Comparison of ENCODE assay signal across 13 mouse cellular contexts in the genomic region with DNA sequence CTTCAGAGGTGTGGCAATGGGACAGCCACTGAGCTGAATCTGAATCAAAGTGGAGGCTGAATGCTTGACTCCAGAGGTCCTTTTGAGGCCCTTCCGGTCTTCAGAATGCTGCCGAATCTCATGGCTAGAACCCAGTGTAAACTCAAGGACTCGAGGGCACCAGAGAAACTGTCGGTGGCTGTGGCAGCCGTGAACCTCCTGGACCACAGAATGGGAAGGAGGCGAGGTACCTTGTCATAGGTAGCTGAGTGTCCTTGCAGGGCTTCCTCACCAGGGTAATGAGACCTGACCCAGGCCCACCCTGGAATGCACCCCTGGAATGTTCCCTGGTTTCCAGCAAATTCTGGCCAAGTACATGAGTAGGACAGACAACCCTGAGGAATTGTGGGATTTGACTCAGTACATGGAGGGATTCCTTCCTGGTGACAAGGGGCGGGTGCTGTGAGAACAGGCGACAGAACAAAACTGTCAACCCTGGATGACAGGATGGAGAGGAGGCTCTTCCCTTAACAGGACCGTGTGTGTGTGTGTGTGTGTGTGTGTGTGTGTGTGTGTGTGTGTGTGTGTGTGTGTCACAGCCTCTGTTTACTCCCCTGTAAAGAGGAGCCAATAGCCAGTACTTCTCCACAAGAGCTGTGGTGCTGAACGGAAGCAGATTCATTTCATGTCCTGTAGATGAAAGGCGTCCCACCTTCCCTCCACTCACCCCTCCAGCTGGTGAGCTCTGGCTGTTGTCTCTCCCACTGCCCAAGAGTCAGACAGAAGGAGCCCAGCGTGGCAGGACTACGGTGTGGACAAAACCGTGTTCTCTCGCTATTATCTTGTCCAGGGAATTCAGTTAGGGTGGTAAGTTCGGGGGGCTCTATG. TPM values are rescaled to one million over a fixed set of nuclear protein-coding genes. Genes with fewer than 3 reads are reported as not detected.
A peak's percentile ranks its signal among the peaks of the same experiment; 100 is the strongest.
DNase-seq lines count a peak whose midpoint lies in the region; ATAC-seq and TF ChIP-seq lines count a peak whose summit lies in the region.
"Had no signal": no experiment of that assay in that cellular context is flagged by ENCODE, and none has a peak within 500 bp of the region (broad histone marks: within the 10 kb centered on the region; RNA-seq: fewer than 3 reads in every experiment).

No protein-coding gene starts in this region.

- no peak overlapping the region for H3K4me3 ChIP-seq in forebrain, embryonic 12.5 days (replicated peaks)
- H3K4me3 ChIP-seq in forebrain, postnatal 0 days (ENCODE audit: low read depth, low read length), result no peak overlapping the region
- H3K4me3 ChIP-seq: neural tube, embryonic 12.5 days had no signal

- H3K27ac ChIP-seq in forebrain, embryonic 12.5 days, result 0 out of 2 replicates have a peak overlapping the region, but pooled peaks have one; percentile 38
- H3K27ac ChIP-seq in forebrain, postnatal 0 days (ENCODE audit: low read depth, low read length), result no peak overlapping the region
- H3K27ac ChIP-seq: hindbrain, postnatal 0 days; neural tube, embryonic 12.5 days had no signal

- peaks cover 34% of the 10 kb centered on the region for H3K27me3 ChIP-seq in forebrain, embryonic 12.5 days
- H3K27me3 ChIP-seq in forebrain, postnatal 0 days (ENCODE audit: insufficient read depth, low read length), result peaks cover 4% of the 10 kb centered on the region; the same call in 1 of the 2 replicates

- no peak for DNase-seq in forebrain, postnatal 0 days
- DNase-seq in kidney, postnatal 14 days, result peak; percentile 33
- no peak for DNase-seq in kidney, postnatal 4 days
- peak; percentile 21 for DNase-seq in urinary bladder, adult 2 months (ENCODE audit: low spot score)
- no peak for DNase-seq in urinary bladder, postnatal 10 days (ENCODE audit: low spot score)
- no peak for DNase-seq in ovary, postnatal 10 days (ENCODE audit: low spot score)

- no peak overlapping the region for H3K9ac ChIP-seq in forebrain, embryonic 12.5 days
- no peak overlapping the region for H3K9ac ChIP-seq in forebrain, postnatal 0 days
- H3K9ac ChIP-seq: lung, embryonic 14.5 days; neural tube, embryonic 12.5 days had no signal

- 40% methylated on average over 16 of the region's 16 CpGs for WGBS in forebrain, embryonic 12.5 days
- 48% methylated on average over 16 of the region's 16 CpGs for WGBS in forebrain, postnatal 0 days

- H3K36me3 ChIP-seq in forebrain, embryonic 12.5 days (replicated peaks), result no peaks in the 10 kb centered on the region
- H3K36me3 ChIP-seq in forebrain, postnatal 0 days (ENCODE audit: insufficient read depth), result no peaks in the 10 kb centered on the region
- H3K36me3 ChIP-seq: neural tube, embryonic 12.5 days had no signal

- H3K4me2 ChIP-seq in forebrain, embryonic 12.5 days, result peak overlapping the region; percentile 19; the same call in 1 of the 2 replicates
- H3K4me2 ChIP-seq in forebrain, postnatal 0 days (ENCODE audit: low read depth), result no peak overlapping the region
- H3K4me2 ChIP-seq: lung, embryonic 14.5 days; neural tube, embryonic 12.5 days had no signal

- peaks cover 43% of the 10 kb centered on the region for H3K4me1 ChIP-seq in forebrain, embryonic 12.5 days
- H3K4me1 ChIP-seq in forebrain, postnatal 0 days (ENCODE audit: insufficient read depth), result peaks cover 10% of the 10 kb centered on the region

- ATAC-seq in forebrain, embryonic 12.5 days (ENCODE audit: low FRiP score), result no peak; the same call in 1 of the 2 replicates
- no peak for ATAC-seq in forebrain, postnatal 0 days
- ATAC-seq in frontal cortex, adult (ENCODE audit: low TSS enrichment), result no peak

- H3K9me3 ChIP-seq in forebrain, embryonic 12.5 days, result 0 out of 2 replicates have a peak, but pooled peaks cover 6% of the 10 kb centered on the region
- 0 out of 2 replicates have a peak, but pooled peaks cover 3% of the 10 kb centered on the region for H3K9me3 ChIP-seq in forebrain, postnatal 0 days (ENCODE audit: low read length)

- TF ChIP-seq CTCF in forebrain, postnatal 0 days (IDR thresholded peaks at IDR 0.05; ENCODE audit: low read depth), result no peak

RNA-seq across cellular contexts. Expression of a gene that starts 42.1 kb away (rescaled TPM):
- polyA plus RNA-seq in forebrain, embryonic 12.5 days (2016; fragmentation: Nextera tagmentation; extraction: Ambion mirVana), result 1.2 and 2.1 TPM in 2 replicates
- 3.1 and 4.6 TPM in 2 replicates for total RNA-seq in forebrain, postnatal 0 days (2014; rRNA removed)
- polyA plus RNA-seq in forebrain, postnatal 0 days (2015; fragmentation: Nextera tagmentation; extraction: Ambion mirVana), result 5.5 and 5.7 TPM in 2 replicates
- polyA plus RNA-seq in urinary bladder, adult 2 months (2012; rRNA removed), result 5.0 and 8.2 TPM in 2 replicates
- total RNA-seq: common myeloid progenitor, adult 5-6 weeks; hindbrain, postnatal 0 days had no signal
- polyA plus RNA-seq: C2C12 had no signal

Comparison
In these comparisons a context has a peak if more than half of its experiments do, and no peak if none do; other contexts are left out.
1. DNase-seq: peak in kidney, postnatal 14 days (single experiment) and urinary bladder, adult 2 months (single experiment); none in forebrain, postnatal 0 days (single experiment), kidney, postnatal 4 days (0 of 2), urinary bladder, postnatal 10 days (single experiment) and ovary, postnatal 10 days (single experiment).